Mouse (Mus musculus) neural tube, embryonic 15.5 days (tissue): ENCODE data around the gene Rragd. TPM values are rescaled to one million over a fixed set of nuclear protein-coding genes. Genes with fewer than 3 reads are reported as not detected.

Source experiments
- polyA plus RNA-seq: library from polyadenylated mRNA; unstranded; fragments of >200 nt; fragmentation: Nextera tagmentation; extraction: Ambion mirVana; gene quantifications from 2 replicates; pipeline ENCODE4 v1.2.1, GENCODE M21; 2015

The Rragd gene
- polyA plus RNA-seq, 1 experiment from 2014 or later, result 44.6 TPM

Other genes starting within 250 kb of the Rragd start
- gene Lyrm2, start 182.8 kb upstream of the Rragd start, polyA plus RNA-seq, result 106 and 120 TPM in 2 replicates
- gene Ankrd6, start 32.2 kb upstream of the Rragd start, polyA plus RNA-seq, result 21.0 and 23.7 TPM in 2 replicates
- 71.9 and 77.3 TPM in 2 replicates for gene Ube2j1, start 48.4 kb downstream of the Rragd start, polyA plus RNA-seq
- 0.41 and 0.73 TPM in 2 replicates for gene Gabrr2, start 80.0 kb downstream of the Rragd start, polyA plus RNA-seq
- 0.27 and 0.28 TPM in 2 replicates for gene Gabrr1, start 149.5 kb downstream of the Rragd start, polyA plus RNA-seq
- 2.2 and 2.5 TPM in 2 replicates for gene Pm20d2, start 206.7 kb downstream of the Rragd start, polyA plus RNA-seq
- gene Srsf12, start 226.0 kb downstream of the Rragd start, polyA plus RNA-seq, result 70.5 and 74.9 TPM in 2 replicates